Mouse (Mus musculus) ES-E14 (cell line): ENCODE results near the gene Brd9. TPM values are rescaled to one million over a fixed set of nuclear protein-coding genes. Genes with fewer than 3 reads are reported as not detected.

Experiments
- DNase-seq: peaks from one replicate; pipeline ENCODE4 v3.0.0-alpha.2; 2013; ENCODE audit warnings: low read depth, low spot score
- H3K27ac ChIP-seq: 2 replicates; pipeline ENCODE4 v1.5.1; 2012; ENCODE audit warnings: low read depth, mild to moderate bottlenecking, low read length, moderate library complexity, mixed read lengths; ENCODE audit not compliant: poor library complexity, insufficient read depth, severe bottlenecking
- H3K36me3 ChIP-seq: 2 replicates; pipeline ENCODE4 v1.6.1; 2012; ENCODE audit warnings: mild to moderate bottlenecking, low read length, moderate library complexity, mixed read lengths; ENCODE audit not compliant: control insufficient read depth, poor library complexity, insufficient read depth, severe bottlenecking
- H3K4me1 ChIP-seq, 2 experiments: fragments of 150-350 bp in 1 of 2; sonication (generic) in 1 of 2; 2 replicates each; pipeline ENCODE4 v1.6.1; 2012; ENCODE audit warnings: low read length in 2 of 2, mild to moderate bottlenecking in 1 of 2, mixed read lengths in 1 of 2; ENCODE audit not compliant: control insufficient read depth in 2 of 2, insufficient read depth in 2 of 2, poor library complexity in 1 of 2
- H3K4me3 ChIP-seq, 2 experiments: fragments of 150-350 bp in 1 of 2; sonication (generic) in 1 of 2; 2 replicates each; pipeline ENCODE4 v1.5.1; 2012; ENCODE audit warnings: low read length in 2 of 2, low read depth in 1 of 2, mild to moderate bottlenecking in 1 of 2, mixed read lengths in 1 of 2; ENCODE audit not compliant: insufficient read depth in 1 of 2, poor library complexity in 1 of 2, severe bottlenecking in 1 of 2
- H3K9ac ChIP-seq: 2 replicates; pipeline ENCODE4 v1.6.1; 2012; ENCODE audit warnings: low read depth, mild to moderate bottlenecking, low read length, mixed read lengths; ENCODE audit not compliant: poor library complexity, insufficient read depth, severe bottlenecking
- H3K9me3 ChIP-seq: fragments of 150-350 bp; sonication (generic); 2 replicates; pipeline ENCODE4 v1.6.1; 2012; ENCODE audit warnings: low read depth, mild to moderate bottlenecking, low read length; ENCODE audit not compliant: control insufficient read depth, insufficient read depth
- CHD2 ChIP-seq: IDR thresholded peaks from 2 replicates; pipeline ENCODE4 v1.6.1; 2014; ENCODE audit warnings: mild to moderate bottlenecking, low read depth, low read length, inconsistent platforms
- HCFC1 ChIP-seq: IDR thresholded peaks from 2 replicates; pipeline ENCODE4 v1.6.1; 2012; ENCODE audit warnings: low read length, inconsistent platforms, borderline replicate concordance; ENCODE audit not compliant: insufficient read depth
- MAFK ChIP-seq: IDR thresholded peaks from 2 replicates; pipeline ENCODE4 v1.6.1; 2014; ENCODE audit warnings: mild to moderate bottlenecking, low read depth, low read length, inconsistent platforms; ENCODE audit not compliant: insufficient read depth
- ZC3H11A ChIP-seq: IDR thresholded peaks from 2 replicates; pipeline ENCODE4 v1.6.1; 2012; ENCODE audit warnings: low read depth, mild to moderate bottlenecking, inconsistent platforms, low read length, borderline replicate concordance
- ZNF384 ChIP-seq: IDR thresholded peaks from 2 replicates; pipeline ENCODE4 v1.6.1; 2012; ENCODE audit warnings: low read depth, low read length, inconsistent platforms
- in situ Hi-C, 2 experiments: fragments of 600-800 bp; cut with MboI; formaldehyde crosslinking; loops; one replicate each; pipeline ENCODE4 v1.15.1; 2025; ENCODE audit warnings: low sequenced_read_pairs in 2 of 2, inconsistent platforms in 1 of 2; ENCODE audit not compliant: unreplicated experiment in 2 of 2
- total RNA-seq: library from RNA; depleted of rRNA; stranded (reverse); fragments of 300-350 nt; gene quantifications from 2 replicates; pipeline ENCODE4 v1.2.3, GENCODE M21; 2012; rRNA removed

The Brd9 gene
- total RNA-seq, result 25.3 and 26.6 TPM in 2 replicates

DNA sequence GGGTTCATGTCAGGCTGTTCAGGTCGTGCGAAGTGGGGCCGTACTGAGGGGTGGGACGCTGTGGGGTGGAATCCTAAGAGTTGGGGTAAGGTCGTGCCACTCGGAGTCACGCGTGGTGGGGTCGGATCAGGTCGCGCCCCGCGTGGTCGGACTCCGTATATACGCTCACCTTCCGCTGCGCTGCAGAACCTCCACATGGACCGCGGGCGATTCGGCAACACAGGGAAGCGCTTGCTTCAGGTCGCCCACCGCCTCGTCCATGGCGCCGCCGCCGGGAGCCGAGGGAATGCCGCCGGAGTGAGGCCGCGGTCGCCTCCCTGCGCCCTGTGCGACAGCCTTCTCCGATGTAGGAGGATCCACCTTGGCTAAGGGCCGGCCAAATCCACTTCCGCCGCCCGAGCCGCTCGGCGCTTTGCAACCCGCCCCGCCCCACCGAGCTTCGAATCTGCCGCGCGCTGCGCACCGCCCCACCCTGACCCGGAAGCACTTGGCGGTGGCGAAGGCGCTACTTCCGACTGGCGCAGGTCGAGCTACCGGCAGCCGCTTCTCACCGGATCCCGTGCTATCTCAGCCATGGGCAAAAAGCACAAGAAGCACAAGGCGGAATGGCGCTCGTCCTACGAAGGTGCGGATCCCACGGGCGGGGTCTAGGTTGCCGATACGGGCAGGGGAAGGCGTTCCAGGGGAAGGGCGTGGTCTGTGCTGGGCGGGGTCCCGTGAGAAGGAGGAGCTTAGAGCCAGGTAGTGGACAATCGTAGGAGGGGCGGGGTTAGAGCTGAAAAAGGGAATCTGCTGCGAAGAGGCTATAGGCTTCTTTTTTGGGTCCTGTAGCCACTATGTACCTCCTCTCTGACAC lies at the start of gene Brd9, which contains the start of gene Trip13:
Gene Brd9 (plus strand): TSS at position 491 of the 856 bp plus-strand sequence.
Gene Trip13 (minus strand): TSS at position 464 of the 856 bp plus-strand sequence.
- TF ChIP-seq ZNF384 (no peak), MAFK (no peak), HCFC1 (0 out of 2 replicates have a peak, but pooled peaks have one; percentile 66), CHD2 (peak; percentile 64), ZC3H11A (no peak)
- Histone ChIP-seq H3K4me1 (peaks cover 0 to 10% of the 10 kb centered on the region in 2 experiments; a peak in 2 of 4 replicates), H3K27ac (peak within 1 kb of the TSS; percentile 80), H3K9ac (peak within 1 kb of the TSS; percentile 93), H3K9me3 (no peaks in the 10 kb centered on the region), H3K4me3 (peak within 1 kb of the TSS; percentile 76 to 100), H3K36me3 (peaks cover 15% of the 10 kb centered on the region)
- in situ Hi-C loops, result no loop called here
- peak; percentile 77 for DNase-seq

DNA sequence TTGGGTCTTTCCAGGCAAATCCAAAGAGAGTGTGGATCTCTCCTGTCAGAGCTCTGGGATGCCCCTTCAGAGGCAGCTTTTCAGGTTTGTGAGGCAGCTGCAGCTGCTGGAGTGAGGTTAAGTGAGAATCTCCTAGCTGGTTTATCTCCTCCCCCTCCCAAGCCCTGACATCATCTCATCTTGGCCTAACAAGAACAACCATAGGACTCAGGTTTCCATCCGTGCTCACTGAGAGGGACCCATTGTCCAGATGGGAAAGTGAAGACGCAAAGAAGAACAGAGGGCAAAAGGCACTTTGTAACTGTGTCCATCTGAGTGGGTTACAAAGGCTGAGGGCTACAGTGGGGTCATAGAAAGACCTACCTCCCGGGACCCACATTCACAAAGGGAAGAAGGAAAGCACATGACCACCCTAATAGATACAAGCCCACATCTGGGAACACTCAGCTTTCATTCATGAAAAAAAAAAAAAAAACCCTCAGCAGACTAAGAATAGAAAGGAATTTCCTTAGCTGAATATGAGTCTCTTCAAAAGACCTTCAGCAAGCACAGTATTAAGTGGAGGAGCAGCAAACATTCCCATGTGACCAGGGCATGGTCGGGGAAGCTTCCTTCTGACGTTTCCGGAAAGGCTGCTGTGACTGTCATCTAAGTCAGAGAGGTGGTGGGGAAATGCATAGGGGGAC lies 45.0 kb upstream of the Brd9 start:
- TF ChIP-seq ZNF384 (no peak), HCFC1 (no peak), ZC3H11A (no peak), CHD2 (no peak), MAFK (no peak)
- Histone ChIP-seq H3K4me3 (no peak overlapping the region), H3K9me3 (no peaks in the 10 kb centered on the region), H3K4me1 (no peaks in the 10 kb centered on the region), H3K27ac (no peak overlapping the region), H3K36me3 (no peaks in the 10 kb centered on the region), H3K9ac (no peak overlapping the region)
- DNase-seq, result no peak
- in situ Hi-C loops, result no loop called here

DNA sequence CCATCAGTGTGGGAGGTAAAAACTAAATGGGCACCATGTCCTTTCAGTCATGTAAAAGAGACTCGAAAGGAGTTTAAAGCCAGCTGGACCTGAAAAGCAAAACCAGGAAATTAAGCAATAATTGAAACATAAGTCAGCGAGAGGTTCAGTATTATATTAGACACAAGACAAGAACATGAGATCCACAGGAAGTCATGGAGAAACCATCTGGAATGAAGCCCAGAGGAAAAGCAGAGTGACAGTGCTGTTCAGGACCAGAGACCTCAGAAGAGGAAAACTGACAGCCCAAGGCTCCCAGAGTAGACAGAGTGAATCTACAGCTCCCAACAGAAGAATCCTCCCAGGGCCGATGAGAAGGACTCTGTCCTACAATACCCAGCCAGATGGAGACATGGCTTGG lies 40.0 kb upstream of the Brd9 start:
- Histone ChIP-seq H3K9me3 (no peaks in the 10 kb centered on the region), H3K36me3 (no peaks in the 10 kb centered on the region), H3K4me3 (no peak overlapping the region), H3K27ac (no peak overlapping the region), H3K9ac (no peak overlapping the region), H3K4me1 (no peaks in the 10 kb centered on the region)
- no peak for DNase-seq
- TF ChIP-seq CHD2, result no peak
- no peak for TF ChIP-seq MAFK
- no peak for TF ChIP-seq ZNF384
- in situ Hi-C loops, result no loop called here

DNA sequence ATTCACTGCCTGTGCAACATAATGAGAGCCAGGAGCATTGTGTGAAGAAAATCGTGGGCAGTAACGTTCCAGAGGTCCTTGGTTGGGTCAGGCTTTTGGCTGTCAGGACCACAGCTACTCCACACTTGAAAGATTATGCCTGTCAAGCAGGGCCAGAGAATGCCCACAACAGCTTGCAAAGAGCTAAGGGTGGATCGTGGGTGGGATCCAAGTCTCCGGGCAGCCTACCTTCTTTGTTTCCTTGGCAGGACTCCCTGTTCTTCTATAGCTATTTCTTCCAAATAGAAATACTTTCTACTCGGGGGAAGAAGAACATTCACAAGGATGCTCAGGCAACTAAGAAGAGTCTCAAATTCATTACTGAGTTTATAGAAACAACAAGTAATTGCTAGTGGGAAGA lies 30.5 kb upstream of the Brd9 start:
- Histone ChIP-seq H3K9ac (no peak overlapping the region), H3K4me1 (no peaks in the 10 kb centered on the region), H3K9me3 (no peaks in the 10 kb centered on the region), H3K36me3 (peaks cover 13% of the 10 kb centered on the region), H3K4me3 (no peak overlapping the region), H3K27ac (no peak overlapping the region)
- in situ Hi-C loops, result loop anchor here (5.0 to 10.0 kb wide), 2 partner anchors 182 to 185 kb away; no protein-coding TSS in a partner anchor
- DNase-seq, result no peak
- TF ChIP-seq ZC3H11A (no peak), MAFK (no peak)
